Mouse (Mus musculus): Measurements from ENCODE around the gene Ypel3. TPM values are rescaled to one million over a fixed set of nuclear protein-coding genes. Genes with fewer than 3 reads are reported as not detected.

Ypel3 gene
- total RNA-seq, 2 experiments from 2014 or later, result 88.9 to 157 TPM

GRCm38 (mm10) chr7:126815726-126816222 is 39.0 kb downstream of the Ypel3 start:
- DNase-seq, result no peak

GRCm38 (mm10) chr7:126816494-126816893 is 39.7 kb downstream of the Ypel3 start:
- DNase-seq, result no peak

GRCm38 (mm10) chr7:126817595-126817994 is 40.8 kb downstream of the Ypel3 start:
- DNase-seq, result no peak

GRCm38 (mm10) chr7:126818818-126819217 is 42.1 kb downstream of the Ypel3 start:
- no peak for DNase-seq

- DNase-seq, result peak; percentile 87 to 89
Observed at GRCm38 (mm10) chr7:126821835-126822511, 45.2 kb downstream of the Ypel3 start.

- peak in 1 of 2 experiments; percentile 71 for DNase-seq
Observed at GRCm38 (mm10) chr7:126822741-126823140, 46.0 kb downstream of the Ypel3 start.

- DNase-seq, result peak in 1 of 2 experiments; percentile 47
Observed at GRCm38 (mm10) chr7:126823202-126823711, 46.5 kb downstream of the Ypel3 start.

- no peak for DNase-seq
Observed at GRCm38 (mm10) chr7:126823940-126824339, 47.2 kb downstream of the Ypel3 start.

GRCm38 (mm10) chr7:126825403-126825802 is 48.6 kb downstream of the Ypel3 start:
- peak in 1 of 2 experiments; percentile 65 for DNase-seq

GRCm38 (mm10) chr7:126825952-126826351 is 49.2 kb downstream of the Ypel3 start:
- no peak for DNase-seq

Other genes with a start within 250 kb of the Ypel3 start
- 100 to 1,000 TPM; 243 to 301 TPM for gene Eif3c, start 210.5 kb upstream of the Ypel3 start, total RNA-seq (2021)
- 1 to 10 TPM; 1.5 TPM for gene Apobr, start 192.0 kb upstream of the Ypel3 start, total RNA-seq (2021)
- gene Cln3, start 191.1 kb upstream of the Ypel3 start, total RNA-seq (2021), result 10 to 100 TPM; 34.8 to 40.0 TPM
- not detected for gene Il27, start 182.0 kb upstream of the Ypel3 start, total RNA-seq (2021)
- 10 to 100 TPM; 20.8 to 27.0 TPM for gene Nupr1, start 146.1 kb upstream of the Ypel3 start, total RNA-seq (2021)
- 10 to 100 TPM; 39.0 to 41.7 TPM for gene Sgf29, start 127.6 kb upstream of the Ypel3 start, total RNA-seq (2021)
- gene Sult1a1, start 100.5 kb upstream of the Ypel3 start, total RNA-seq (2021), result 10 to 100 TPM; 34.1 to 52.7 TPM
- 10 to 100 TPM; 94.8 to 98.1 TPM for gene Bola2, start 81.6 kb upstream of the Ypel3 start, total RNA-seq (2021)
- gene Slx1b, start 81.2 kb upstream of the Ypel3 start, total RNA-seq (2021), result 10 to 100 TPM in 1 of 2 experiments, 1 to 10 TPM in 1; 8.7 to 14.8 TPM
- gene Coro1a, start 69.2 kb upstream of the Ypel3 start, total RNA-seq (2021), result 10 to 100 TPM; 10.1 to 11.6 TPM
- gene Mapk3, start 17.4 kb upstream of the Ypel3 start, total RNA-seq (2021), result 100 to 1,000 TPM; 129 to 150 TPM
- 1 to 10 TPM; 1.3 to 4.7 TPM for gene Gdpd3, start 10.6 kb upstream of the Ypel3 start, total RNA-seq (2021)
- gene Tbx6, start 4.5 kb downstream of the Ypel3 start, total RNA-seq (2021), result under 1 TPM; 0.46 to 0.70 TPM
- 10 to 100 TPM; 81.0 to 86.5 TPM for gene Ppp4c, start 15.5 kb downstream of the Ypel3 start, total RNA-seq (2021)
- 10 to 100 TPM; 15.3 to 21.2 TPM for gene Fam57b, start 20.7 kb downstream of the Ypel3 start, total RNA-seq (2021)
- not detected for gene 4930451I11Rik, start 54.7 kb downstream of the Ypel3 start, total RNA-seq (2021)
- gene Doc2a, start 70.5 kb downstream of the Ypel3 start, total RNA-seq (2021), result under 1 TPM; 0.43 to 0.50 TPM
- 10 to 100 TPM; 14.5 to 16.0 TPM for gene Hirip3, start 85.0 kb downstream of the Ypel3 start, total RNA-seq (2021)
- 10 to 100 TPM; 39.7 to 45.0 TPM for gene Ino80e, start 85.4 kb downstream of the Ypel3 start, total RNA-seq (2021)
- 10 to 100 TPM; 54.9 to 81.3 TPM for gene Taok2, start 107.7 kb downstream of the Ypel3 start, total RNA-seq (2021)
- gene Tmem219, start 146.0 kb downstream of the Ypel3 start, total RNA-seq (2021), result 10 to 100 TPM; 27.3 to 32.4 TPM
- 10 to 100 TPM; 23.7 to 31.9 TPM for gene Kctd13, start 151.9 kb downstream of the Ypel3 start, total RNA-seq (2021)
- gene Asphd1, start 172.6 kb downstream of the Ypel3 start, total RNA-seq (2021), result 1 to 10 TPM; 1.6 to 2.4 TPM
- 100 to 1,000 TPM in 1 of 2 experiments, 10 to 100 TPM in 1; 47.1 to 108 TPM for gene Sez6l2, start 173.6 kb downstream of the Ypel3 start, total RNA-seq (2021)
- 10 to 100 TPM; 85.1 to 93.1 TPM for gene Cdipt, start 199.0 kb downstream of the Ypel3 start, total RNA-seq (2021)
- gene Cdiptos, start 199.1 kb downstream of the Ypel3 start, total RNA-seq (2021), result under 1 TPM; 0.60 to 0.69 TPM
- gene Mvp, start 237.7 kb downstream of the Ypel3 start, total RNA-seq (2021), result 100 to 1,000 TPM; 102 to 129 TPM
- gene Pagr1b, start 239.5 kb downstream of the Ypel3 start, total RNA-seq (2021), result 1 to 10 TPM in 1 of 2 experiments, not detected in 1; 3.0 TPM
- gene Pagr1a, start 240.4 kb downstream of the Ypel3 start, total RNA-seq (2021), result 10 to 100 TPM in 1 of 2 experiments, 1 to 10 TPM in 1; 4.4 to 15.1 TPM
- 10 to 100 TPM; 28.9 to 29.6 TPM for gene Gm42742, start 244.1 kb downstream of the Ypel3 start, total RNA-seq (2021)
- 1 to 10 TPM; 1.9 to 2.9 TPM for gene Prrt2, start 244.3 kb downstream of the Ypel3 start, total RNA-seq (2021)